Mouse (Mus musculus) testis, adult 2 months (tissue): ENCODE measurements around the gene Dok1.

Experiments
- CTCF ChIP-seq: fragments of 200-500 bp; IDR thresholded peaks from 2 replicates; pipeline ENCODE4 v1.5.1; 2012; ENCODE audit warnings: low read depth, mild to moderate bottlenecking, inconsistent platforms, low read length, moderate library complexity; ENCODE audit not compliant: control insufficient read depth, insufficient read depth, insufficient replicate concordance
- POLR2A ChIP-seq: fragments of 200-500 bp; IDR thresholded peaks from 2 replicates; pipeline ENCODE4 v1.6.1; 2012; ENCODE audit warnings: low read depth, mild to moderate bottlenecking, inconsistent platforms, low read length, moderate library complexity; ENCODE audit not compliant: control insufficient read depth

DNA sequence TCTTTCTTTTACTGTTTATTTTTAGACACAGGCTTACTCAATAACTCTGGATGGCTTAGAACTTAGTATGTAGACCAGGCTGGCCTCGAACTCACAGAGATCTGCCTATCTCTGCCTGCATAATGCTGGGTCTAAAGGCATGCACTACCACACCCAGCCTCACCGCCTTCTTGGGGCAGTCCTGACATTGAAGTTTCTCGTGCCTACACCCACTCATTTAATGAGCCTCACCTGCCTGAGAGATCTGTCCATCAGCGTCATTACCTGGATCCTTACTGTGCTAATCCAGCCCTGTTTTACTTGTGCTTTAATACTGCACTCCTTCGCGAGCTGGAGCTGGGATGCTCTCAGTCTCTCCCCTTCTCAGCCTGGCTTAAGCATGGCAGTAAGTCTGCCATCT is 21.5 kb downstream of the Dok1 start:
- TF ChIP-seq CTCF (no peak), POLR2A (no peak)
